Mouse (Mus musculus) activated CD4-positive, CD25-positive, alpha-beta regulatory T cell, adult 4 months (primary cell): ENCODE data around the gene Gm4302. TPM values are rescaled to one million over a fixed set of nuclear protein-coding genes. Genes with fewer than 3 reads are reported as not detected.
"Not testable (repeated sequence)": the region's sequence is repeated elsewhere in the genome, so short reads cannot be mapped to it uniquely, and the experiment has no call there.

Experiments used
- ATAC-seq: one replicate; pipeline ENCODE4 v1.8.0; 2017
- polyA plus RNA-seq, 2 experiments: library from polyadenylated mRNA; unstranded; fragments of 100-300 nt; shearing (Covaris generic); gene quantifications; one replicate each; pipeline ENCODE4 v1.2.1; 2017

Gm4302 gene
- polyA plus RNA-seq, result not detected

DNA sequence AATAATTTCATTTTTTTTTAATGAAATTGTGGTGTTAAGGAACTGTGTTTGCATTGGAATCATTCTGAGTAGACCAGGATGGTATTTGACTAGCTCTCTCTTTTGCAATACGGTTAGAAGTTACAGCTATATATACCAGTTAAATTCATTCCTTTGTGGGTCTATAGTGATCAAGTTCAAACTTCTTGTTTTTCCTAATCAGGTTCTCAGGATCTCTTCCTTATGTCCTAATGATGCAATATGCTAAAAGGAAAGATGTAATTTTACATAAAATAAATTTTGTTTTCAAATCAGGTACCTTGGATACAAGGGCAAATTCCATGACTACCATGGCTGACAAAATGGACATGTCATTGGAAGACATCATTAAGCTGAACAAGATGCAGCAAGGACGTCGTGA lies at the start of gene Gm4302:
Gm4302 (plus strand) TSS at position 301 of the 400 bp plus-strand sequence.
- not testable (repeated sequence) for ATAC-seq

DNA sequence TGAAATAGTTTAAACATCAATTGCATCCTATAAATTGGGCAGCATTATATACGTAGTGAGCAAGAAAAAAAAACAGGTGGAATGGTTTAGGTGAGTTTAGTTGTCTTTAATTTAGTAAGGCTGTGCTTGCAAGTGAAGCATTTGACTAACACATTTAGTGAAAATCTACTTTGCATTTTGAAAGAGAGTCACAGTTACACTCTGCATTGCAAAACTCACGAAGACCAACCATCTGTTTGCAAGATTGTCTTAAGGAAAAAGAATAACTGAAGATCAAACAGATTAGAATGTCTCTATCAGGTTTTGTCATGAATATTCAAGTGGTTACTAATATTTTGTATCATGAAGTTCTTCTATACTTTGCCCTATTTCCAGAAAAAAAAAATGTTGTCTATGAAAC lies 44.5 kb upstream of the Gm4302 start:
- ATAC-seq, result no peak

DNA sequence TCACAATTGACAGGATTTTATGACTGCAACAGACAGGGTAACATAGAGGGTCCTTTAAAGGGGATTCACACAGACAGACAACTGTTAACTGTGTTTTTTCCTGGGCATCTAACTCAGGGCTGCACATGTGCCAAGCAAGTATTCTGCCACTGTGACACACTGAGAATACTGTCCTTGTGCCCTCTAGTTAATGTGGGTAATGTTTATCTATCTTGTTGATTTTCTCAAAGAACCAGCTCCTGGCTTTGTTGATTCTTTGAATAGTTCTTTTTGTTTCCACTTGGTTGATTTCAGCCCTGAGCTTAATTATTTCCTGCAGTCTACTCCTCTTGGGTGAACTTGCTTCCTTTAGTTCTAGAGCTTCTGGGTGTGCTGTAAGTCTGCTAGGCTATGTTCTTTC lies 40.5 kb upstream of the Gm4302 start:
- not testable (repeated sequence) for ATAC-seq

DNA sequence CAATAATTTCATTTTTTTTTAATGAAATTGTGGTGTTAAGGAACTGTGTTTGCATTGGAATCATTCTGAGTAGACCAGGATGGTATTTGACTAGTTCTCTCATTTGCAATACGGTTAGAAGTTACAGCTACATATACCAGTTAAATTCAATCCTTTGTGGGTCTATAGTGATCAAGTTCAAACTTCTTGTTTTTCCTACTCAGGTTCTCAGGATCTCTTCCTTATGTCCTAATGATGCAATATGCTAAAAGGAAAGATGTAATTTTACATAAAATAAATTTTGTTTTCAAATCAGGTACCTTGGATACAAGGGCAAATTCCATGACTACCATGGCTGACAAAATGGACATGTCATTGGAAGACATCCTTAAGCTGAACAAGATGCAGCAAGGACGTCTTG lies 5.3 kb upstream of the Gm4302 start, which contains the start of gene Gm4301:
Gm4301 (plus strand) TSS at position 301 of the 400 bp plus-strand sequence.
- not testable (repeated sequence) for ATAC-seq

DNA sequence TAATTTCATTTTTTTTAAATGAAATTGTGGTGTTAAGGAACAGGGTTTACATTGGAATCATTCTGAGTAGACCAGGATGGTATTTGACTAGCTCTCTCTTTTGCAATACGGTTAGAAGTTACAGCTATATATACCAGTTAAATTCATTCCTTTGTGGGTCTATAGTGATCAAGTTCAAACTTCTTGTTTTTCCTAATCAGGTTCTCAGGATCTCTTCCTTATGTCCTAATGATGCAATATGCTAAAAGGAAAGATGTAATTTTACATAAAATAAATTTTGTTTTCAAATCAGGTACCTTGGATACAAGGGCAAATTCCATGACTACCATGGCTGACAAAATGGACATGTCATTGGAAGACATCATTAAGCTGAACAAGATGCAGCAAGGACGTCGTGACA lies 5.0 kb downstream of the Gm4302 start, which contains the start of gene Gm4303:
Gm4303 (plus strand) TSS at position 301 of the 400 bp plus-strand sequence.
- ATAC-seq, result not testable (repeated sequence)

DNA sequence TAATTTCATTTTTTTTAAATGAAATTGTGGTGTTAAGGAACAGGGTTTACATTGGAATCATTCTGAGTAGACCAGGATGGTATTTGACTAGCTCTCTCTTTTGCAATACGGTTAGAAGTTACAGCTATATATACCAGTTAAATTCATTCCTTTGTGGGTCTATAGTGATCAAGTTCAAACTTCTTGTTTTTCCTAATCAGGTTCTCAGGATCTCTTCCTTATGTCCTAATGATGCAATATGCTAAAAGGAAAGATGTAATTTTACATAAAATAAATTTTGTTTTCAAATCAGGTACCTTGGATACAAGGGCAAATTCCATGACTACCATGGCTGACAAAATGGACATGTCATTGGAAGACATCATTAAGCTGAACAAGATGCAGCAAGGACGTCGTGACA lies 10.2 kb downstream of the Gm4302 start, which contains the start of gene Gm4305:
Gm4305 (plus strand) TSS at position 301 of the 400 bp plus-strand sequence.
- ATAC-seq, result not testable (repeated sequence)

DNA sequence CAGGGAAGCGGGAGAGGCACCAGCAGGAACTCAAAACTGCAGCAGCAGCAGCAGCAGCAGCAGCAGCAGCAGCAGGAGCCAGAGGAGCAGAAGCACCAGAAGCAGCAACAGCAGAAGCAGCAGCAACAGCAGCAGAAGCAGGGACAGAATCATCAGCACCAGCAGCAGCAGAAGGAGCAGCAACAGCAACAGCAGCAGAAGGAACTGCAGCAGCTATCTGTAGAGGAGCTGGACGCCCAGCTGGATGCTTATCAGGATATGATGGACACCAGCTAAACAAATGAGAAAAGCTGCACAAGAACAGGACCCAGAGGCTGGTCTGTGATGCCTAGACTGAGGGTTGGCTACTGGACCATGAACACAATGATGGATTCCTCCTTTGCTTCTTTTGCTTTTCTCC lies 16.2 kb downstream of the Gm4302 start:
- not testable (repeated sequence) for ATAC-seq

DNA sequence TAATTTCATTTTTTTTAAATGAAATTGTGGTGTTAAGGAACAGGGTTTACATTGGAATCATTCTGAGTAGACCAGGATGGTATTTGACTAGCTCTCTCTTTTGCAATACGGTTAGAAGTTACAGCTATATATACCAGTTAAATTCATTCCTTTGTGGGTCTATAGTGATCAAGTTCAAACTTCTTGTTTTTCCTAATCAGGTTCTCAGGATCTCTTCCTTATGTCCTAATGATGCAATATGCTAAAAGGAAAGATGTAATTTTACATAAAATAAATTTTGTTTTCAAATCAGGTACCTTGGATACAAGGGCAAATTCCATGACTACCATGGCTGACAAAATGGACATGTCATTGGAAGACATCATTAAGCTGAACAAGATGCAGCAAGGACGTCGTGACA lies 20.4 kb downstream of the Gm4302 start, which contains the start of gene Gm4307:
Gm4307 (plus strand) TSS at position 301 of the 400 bp plus-strand sequence.
- ATAC-seq, result not testable (repeated sequence)

DNA sequence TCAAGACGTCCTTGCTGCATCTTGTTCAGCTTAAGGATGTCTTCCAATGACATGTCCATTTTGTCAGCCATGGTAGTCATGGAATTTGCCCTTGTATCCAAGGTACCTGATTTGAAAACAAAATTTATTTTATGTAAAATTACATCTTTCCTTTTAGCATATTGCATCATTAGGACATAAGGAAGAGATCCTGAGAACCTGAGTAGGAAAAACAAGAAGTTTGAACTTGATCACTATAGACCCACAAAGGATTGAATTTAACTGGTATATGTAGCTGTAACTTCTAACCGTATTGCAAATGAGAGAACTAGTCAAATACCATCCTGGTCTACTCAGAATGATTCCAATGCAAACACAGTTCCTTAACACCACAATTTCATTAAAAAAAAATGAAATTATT lies 41.8 kb downstream of the Gm4302 start, which contains the start of gene Gm4312:
Gm4312 (minus strand) TSS at position 101 of the 400 bp plus-strand sequence.
- not testable (repeated sequence) for ATAC-seq

Other genes with a start within 250 kb of the Gm4302 start
- not detected for gene Gm4301, start 5.2 kb upstream of the Gm4302 start, polyA plus RNA-seq
- not detected for gene Gm4303, start 5.1 kb downstream of the Gm4302 start, polyA plus RNA-seq
- gene Gm4305, start 10.3 kb downstream of the Gm4302 start, polyA plus RNA-seq, result not detected
- gene Gm4307, start 20.5 kb downstream of the Gm4302 start, polyA plus RNA-seq, result not detected
- not detected for gene Gm4312, start 41.7 kb downstream of the Gm4302 start, polyA plus RNA-seq
- gene Tmtc3, start 146.5 kb downstream of the Gm4302 start, polyA plus RNA-seq, result 1 to 10 TPM; 1.3 to 2.9 TPM
- gene Cep290, start 146.7 kb downstream of the Gm4302 start, polyA plus RNA-seq, result 1 to 10 TPM; 3.7 to 5.2 TPM
- 10 to 100 TPM in 1 of 2 experiments, 1 to 10 TPM in 1; 8.9 to 10.6 TPM for gene 4930430F08Rik, start 249.6 kb downstream of the Gm4302 start, polyA plus RNA-seq
- gene 1700017N19Rik, start 249.6 kb downstream of the Gm4302 start, polyA plus RNA-seq, result not detected